Comparison of ENCODE assay signal across 8 mouse cellular contexts in the genomic region with DNA sequence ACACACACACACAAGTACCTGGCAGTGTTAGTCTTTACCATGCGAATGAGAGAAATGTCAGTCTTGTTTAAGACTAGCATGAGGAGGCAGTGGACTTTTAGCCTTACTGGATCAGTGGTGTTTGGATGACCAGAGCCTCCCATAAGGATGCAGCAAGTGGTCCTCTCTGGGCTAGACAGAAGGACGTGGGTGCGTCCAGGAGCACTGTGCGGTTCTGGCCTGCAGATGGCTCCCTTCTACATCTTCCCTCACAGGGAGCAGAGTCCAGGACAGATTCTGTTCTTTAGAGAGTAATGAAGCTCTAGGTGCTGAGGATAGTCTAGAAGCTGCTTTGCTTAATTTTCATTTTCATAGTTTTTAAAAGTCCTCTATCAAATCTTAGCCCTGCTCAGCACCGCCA.
A peak's percentile ranks its signal among the peaks of the same experiment; 100 is the strongest.
DNase-seq lines count a peak whose midpoint lies in the region; ATAC-seq lines count a peak whose summit lies in the region.

No protein-coding gene starts in this region.

- H3K4me3 ChIP-seq in neural tube, embryonic 14.5 days (ENCODE audit: low read depth, low read length): no peak overlapping the region
- H3K4me3 ChIP-seq in kidney, embryonic 15.5 days (replicated peaks): no peak overlapping the region
- no peak overlapping the region for H3K4me3 ChIP-seq in midbrain, embryonic 16.5 days (ENCODE audit: low read depth, low read length)

- H3K9ac ChIP-seq in neural tube, embryonic 14.5 days (replicated peaks; ENCODE audit: low read depth, low read length): no peak overlapping the region
- H3K9ac ChIP-seq in kidney, embryonic 15.5 days: no peak overlapping the region
- no peak overlapping the region for H3K9ac ChIP-seq in midbrain, embryonic 16.5 days (ENCODE audit: low read depth, low read length)

- 66% methylated on average over 5 of the region's 5 CpGs for WGBS in neural tube, embryonic 14.5 days
- 64% methylated on average over 5 of the region's 5 CpGs for WGBS in kidney, embryonic 15.5 days
- WGBS in midbrain, embryonic 16.5 days: 75% methylated on average over 5 of the region's 5 CpGs

- no peak overlapping the region for H3K4me2 ChIP-seq in neural tube, embryonic 14.5 days (ENCODE audit: low read depth, low read length)
- no peak overlapping the region for H3K4me2 ChIP-seq in kidney, embryonic 15.5 days
- no peak overlapping the region for H3K4me2 ChIP-seq in midbrain, embryonic 16.5 days (ENCODE audit: low read length)

- H3K36me3 ChIP-seq in neural tube, embryonic 14.5 days (ENCODE audit: control insufficient read depth, insufficient read depth, low read length): peaks cover 59% of the 10 kb centered on the region
- peaks cover 96% of the 10 kb centered on the region for H3K36me3 ChIP-seq in kidney, embryonic 15.5 days
- H3K36me3 ChIP-seq in midbrain, embryonic 16.5 days (ENCODE audit: control insufficient read depth, insufficient read depth, low read length): peaks cover 50% of the 10 kb centered on the region

- no peaks in the 10 kb centered on the region for H3K9me3 ChIP-seq in neural tube, embryonic 14.5 days (ENCODE audit: control insufficient read depth, low read length)
- no peaks in the 10 kb centered on the region for H3K9me3 ChIP-seq in kidney, embryonic 15.5 days (replicated peaks)
- H3K9me3 ChIP-seq in midbrain, embryonic 16.5 days (replicated peaks; ENCODE audit: control insufficient read depth, low read length, poor library complexity, severe bottlenecking): no peaks in the 10 kb centered on the region

- H3K4me1 ChIP-seq in neural tube, embryonic 14.5 days (ENCODE audit: control insufficient read depth, insufficient read depth, low read length): no peaks in the 10 kb centered on the region
- H3K4me1 ChIP-seq in kidney, embryonic 15.5 days: peaks cover 11% of the 10 kb centered on the region; the same call in 1 of the 2 replicates
- no peaks in the 10 kb centered on the region for H3K4me1 ChIP-seq in midbrain, embryonic 16.5 days (ENCODE audit: control insufficient read depth, insufficient read depth, low read length)

- ATAC-seq in neural tube, embryonic 14.5 days (ENCODE audit: low read depth): 0 out of 2 replicates have a peak, but pooled peaks have one; percentile 50
- ATAC-seq in kidney, embryonic 15.5 days (replicated peaks; ENCODE audit: low FRiP score): peak; percentile 71
- no peak for ATAC-seq in erythroid progenitor cell, adult 5-6 weeks (replicated peaks; ENCODE audit: low FRiP score, poor library complexity, severe bottlenecking)
- no peak for ATAC-seq in midbrain, embryonic 16.5 days

- no peak overlapping the region for H3K27ac ChIP-seq in neural tube, embryonic 14.5 days (ENCODE audit: low read depth, low read length)
- 0 out of 2 replicates have a peak overlapping the region, but pooled peaks have one; percentile 4 for H3K27ac ChIP-seq in kidney, embryonic 15.5 days
- no peak overlapping the region for H3K27ac ChIP-seq in midbrain, embryonic 16.5 days (ENCODE audit: low read length)

- peak; percentile 81 for DNase-seq in heart, adult 11 months
- no peak for DNase-seq in heart, adult 8-10 months (ENCODE audit: low spot score)
- no peak for DNase-seq in neural tube, embryonic 10.5 days (ENCODE audit: extremely low spot score, low spot score)
- DNase-seq in cerebellum, adult 9-10 months: peak; percentile 55

- H3K27me3 ChIP-seq in neural tube, embryonic 14.5 days (ENCODE audit: control insufficient read depth, insufficient read depth, low read length): no peaks in the 10 kb centered on the region
- no peaks in the 10 kb centered on the region for H3K27me3 ChIP-seq in kidney, embryonic 15.5 days
- no peaks in the 10 kb centered on the region for H3K27me3 ChIP-seq in midbrain, embryonic 16.5 days (ENCODE audit: control insufficient read depth, insufficient read depth, low read depth, low read length)

Comparison
In these comparisons a context has a peak if more than half of its experiments do, and no peak if none do; other contexts are left out.
1. DNase-seq: peak in heart, adult 11 months (single experiment) and cerebellum, adult 9-10 months (single experiment); none in heart, adult 8-10 months (single experiment) and neural tube, embryonic 10.5 days (single experiment).
2. ATAC-seq: peak in neural tube, embryonic 14.5 days (single experiment) and kidney, embryonic 15.5 days (single experiment); none in erythroid progenitor cell, adult 5-6 weeks (single experiment) and midbrain, embryonic 16.5 days (single experiment).